Mouse (Mus musculus): ENCODE results near the gene Ift74. TPM values are rescaled to one million over a fixed set of nuclear protein-coding genes. Genes with fewer than 3 reads are reported as not detected.
"Not testable (repeated sequence)": the region's sequence is repeated elsewhere in the genome, so short reads cannot be mapped to it uniquely, and the experiment has no call there.

Ift74 gene
- polyA plus RNA-seq, 1 experiment from 2014 or later = 59.6 TPM

DNA sequence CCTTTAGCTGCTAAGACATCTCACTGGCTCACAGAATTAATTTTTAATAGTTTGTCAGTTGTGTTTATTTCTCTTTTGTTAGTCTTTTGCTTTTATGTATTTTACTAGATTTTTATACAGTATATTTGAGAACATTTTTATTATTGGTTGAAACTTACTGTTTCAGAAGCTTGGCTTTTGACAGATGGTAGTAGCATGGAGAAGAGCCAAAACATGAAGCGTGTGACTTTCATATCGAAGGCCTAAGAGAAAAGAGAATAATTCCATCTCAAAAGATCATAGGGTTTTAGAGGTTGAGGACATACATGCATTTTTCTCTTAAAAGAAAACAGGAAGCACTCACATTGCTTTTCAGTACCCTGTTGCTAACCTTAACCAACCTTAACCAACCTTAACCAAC, 28.9 kb downstream of the Ift74 start:
- Histone ChIP-seq H3K9me3 (replicated peaks) (no peaks in the 10 kb centered on the region), H3K4me1 (no peaks in the 10 kb centered on the region), H3K4me3 (no peak overlapping the region), H3K36me3 (peaks cover 37% of the 10 kb centered on the region), H3K27me3 (ENCODE audit: low read depth, poor library complexity, severe bottlenecking) (no peaks in the 10 kb centered on the region), H3K27ac (replicated peaks) (no peak overlapping the region)
- DNase-seq (ENCODE audit: low spot score) = no peak
- 90% methylated on average over 2 of the region's 2 CpGs for WGBS

DNA sequence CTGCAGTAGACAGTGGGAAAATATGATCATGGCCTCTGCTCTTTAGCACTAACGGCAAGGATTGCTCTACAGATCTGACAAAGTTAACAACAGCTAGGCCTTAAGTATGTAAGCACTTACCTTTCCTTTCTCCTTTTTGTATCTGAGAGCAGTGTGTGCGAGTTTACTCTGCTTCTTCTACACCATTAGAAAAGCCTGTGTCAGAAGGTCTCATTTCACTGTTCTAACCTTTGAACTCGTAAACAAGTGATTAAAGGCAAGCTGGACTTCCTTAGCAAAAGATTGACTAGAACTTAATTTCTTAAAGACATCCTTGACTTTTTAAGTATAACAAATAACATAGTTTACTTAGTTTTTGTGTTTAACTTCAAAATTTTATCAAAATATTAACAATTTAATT, 35.6 kb downstream of the Ift74 start, which contains the start of gene Lrrc19:
TSS of gene Lrrc19 (minus strand) at position 225 of the 400 bp plus-strand sequence.
- 86% methylated on average over 3 of the region's 3 CpGs for WGBS

DNA sequence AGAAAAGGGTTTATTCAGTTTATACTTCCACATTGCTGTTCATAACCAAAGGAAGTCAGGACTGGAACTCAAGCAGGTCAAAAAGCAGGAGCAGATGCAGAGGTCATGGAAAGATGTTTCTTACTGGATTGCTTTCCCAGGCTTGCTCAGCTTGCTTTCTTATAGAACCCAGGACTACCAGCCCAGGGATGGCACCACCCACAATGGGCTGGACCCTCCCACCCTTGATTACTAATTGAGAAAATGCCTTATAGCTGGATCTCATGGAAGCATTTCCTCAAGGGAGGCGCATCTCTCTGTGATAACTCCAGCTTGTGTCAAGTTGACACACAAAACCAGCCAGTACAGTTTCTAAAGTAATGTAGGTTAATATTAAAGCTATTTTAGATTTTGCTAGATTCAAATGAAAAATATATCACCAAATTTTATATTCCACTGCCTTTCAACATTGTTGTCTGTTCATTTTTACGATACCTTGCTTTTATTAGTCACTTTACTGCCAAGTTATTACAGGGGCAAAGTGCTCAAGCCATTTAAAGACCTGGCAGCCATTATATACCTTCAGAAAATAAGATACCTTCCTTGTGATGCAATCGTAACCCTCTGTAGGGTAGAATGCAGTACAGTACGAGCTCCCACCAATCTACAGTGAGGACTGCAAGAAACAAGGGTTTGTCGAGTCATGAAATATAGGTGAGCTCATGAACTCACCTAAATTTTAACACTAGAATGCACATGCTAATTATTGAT, 36.3 kb downstream of the Ift74 start:
- H3K4me3 ChIP-seq; DNase-seq (ENCODE audit: low spot score): not testable (repeated sequence)
- 91% methylated on average over 5 of the region's 5 CpGs for WGBS

More for the DNA sequence above, 35.6 kb downstream of the Ift74 start, which contains the start of gene Lrrc19:
- H3K27me3 ChIP-seq (ENCODE audit: low read depth, poor library complexity, severe bottlenecking) = no peaks in the 10 kb centered on the region
- DNase-seq (ENCODE audit: low spot score) = no peak
- no peaks in the 10 kb centered on the region for H3K4me1 ChIP-seq
- H3K9me3 ChIP-seq (replicated peaks) = no peaks in the 10 kb centered on the region
- no peak within 1 kb of the TSS for H3K27ac ChIP-seq (replicated peaks)
- peaks cover 27% of the 10 kb centered on the region for H3K36me3 ChIP-seq
- no peak within 1 kb of the TSS for H3K4me3 ChIP-seq

DNA sequence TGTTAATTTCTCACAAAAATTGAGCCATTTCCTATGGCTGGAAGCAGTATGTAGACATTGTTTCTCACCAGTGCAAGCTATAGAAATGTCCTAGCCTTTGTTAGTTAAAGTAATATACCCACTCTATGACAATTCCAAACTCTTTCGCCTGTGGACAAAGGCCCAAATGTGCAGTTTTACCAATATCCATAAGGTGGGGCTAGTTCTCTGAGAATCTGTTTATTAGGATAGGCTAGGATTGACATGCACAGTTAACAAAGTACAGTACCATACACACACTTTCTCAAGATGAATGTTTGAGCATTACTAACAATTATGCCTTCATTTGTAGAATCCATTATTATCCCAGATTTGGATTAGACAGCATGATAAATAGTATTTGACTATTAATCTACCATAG, 55.4 kb downstream of the Ift74 start:
- no peak for DNase-seq (ENCODE audit: low spot score)

More for the DNA sequence above, 36.3 kb downstream of the Ift74 start:
- H3K27ac ChIP-seq (replicated peaks); H3K4me1 ChIP-seq; H3K27me3 ChIP-seq (ENCODE audit: low read depth, poor library complexity, severe bottlenecking); H3K9me3 ChIP-seq (replicated peaks): not testable (repeated sequence)
- peaks cover 29% of the 10 kb centered on the region for H3K36me3 ChIP-seq

DNA sequence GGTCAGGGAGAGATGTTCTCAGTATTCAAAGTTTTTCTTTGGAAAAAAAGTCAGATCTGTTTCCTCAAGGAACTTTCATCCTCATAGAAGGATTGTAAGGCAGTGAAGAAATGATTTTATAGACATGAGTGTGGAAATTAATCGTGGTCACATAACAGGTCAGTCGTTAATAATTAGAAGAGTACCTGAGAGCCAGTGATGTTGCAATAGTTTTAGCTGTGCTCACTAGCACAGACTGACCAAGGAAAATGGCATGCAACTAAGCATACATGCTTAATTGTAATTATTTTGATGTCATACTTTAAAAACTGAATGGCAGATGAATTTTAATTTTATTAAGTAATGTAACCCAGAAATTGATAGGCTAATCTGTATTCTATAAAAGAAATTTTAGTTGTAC, 66.4 kb downstream of the Ift74 start:
- Histone ChIP-seq H3K4me3 (no peak overlapping the region), H3K9me3 (replicated peaks) (no peaks in the 10 kb centered on the region), H3K36me3 (peaks cover 44% of the 10 kb centered on the region), H3K27ac (replicated peaks) (no peak overlapping the region), H3K27me3 (ENCODE audit: low read depth, poor library complexity, severe bottlenecking) (no peaks in the 10 kb centered on the region), H3K4me1 (no peaks in the 10 kb centered on the region)
- no peak for DNase-seq (ENCODE audit: low spot score)
- WGBS = 90% methylated on average over 2 of the region's 2 CpGs

More for the DNA sequence above, 55.4 kb downstream of the Ift74 start:
- no peaks in the 10 kb centered on the region for H3K27me3 ChIP-seq (ENCODE audit: low read depth, poor library complexity, severe bottlenecking)
- no peaks in the 10 kb centered on the region for H3K4me1 ChIP-seq
- H3K36me3 ChIP-seq = peaks cover 13% of the 10 kb centered on the region; the same call in 1 of the 2 replicates
- WGBS = 57% methylated on average over 1 of the region's 1 CpGs
- H3K9me3 ChIP-seq (replicated peaks) = no peaks in the 10 kb centered on the region
- H3K4me3 ChIP-seq = no peak overlapping the region
- no peak overlapping the region for H3K27ac ChIP-seq (replicated peaks)

DNA sequence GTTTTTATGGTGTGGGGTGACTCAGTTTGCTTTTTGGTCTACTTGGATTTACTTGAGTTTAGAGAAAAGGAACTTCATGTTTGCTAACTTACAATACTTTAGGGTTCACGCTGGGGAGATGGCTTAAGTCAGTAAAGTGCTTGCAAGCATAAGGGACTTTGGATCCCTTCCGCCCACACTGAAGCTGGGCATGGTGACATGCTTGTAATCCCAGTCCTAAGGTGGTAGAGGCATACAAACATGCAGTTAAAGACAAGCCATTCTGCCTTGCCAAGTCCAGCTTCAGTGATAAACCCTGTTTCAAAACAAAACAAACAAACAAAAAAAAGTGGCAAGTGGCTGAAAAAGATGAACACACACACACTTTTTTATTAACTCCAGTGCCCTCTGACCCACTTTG, 66.9 kb downstream of the Ift74 start:
- DNase-seq (ENCODE audit: low spot score) = no peak
- no peaks in the 10 kb centered on the region for H3K9me3 ChIP-seq (replicated peaks)
- 91% methylated on average over 2 of the region's 2 CpGs for WGBS
- H3K4me1 ChIP-seq = no peaks in the 10 kb centered on the region
- peaks cover 50% of the 10 kb centered on the region for H3K36me3 ChIP-seq
- H3K27me3 ChIP-seq (ENCODE audit: low read depth, poor library complexity, severe bottlenecking) = no peaks in the 10 kb centered on the region
- H3K27ac ChIP-seq (replicated peaks) = no peak overlapping the region
- no peak overlapping the region for H3K4me3 ChIP-seq

DNA sequence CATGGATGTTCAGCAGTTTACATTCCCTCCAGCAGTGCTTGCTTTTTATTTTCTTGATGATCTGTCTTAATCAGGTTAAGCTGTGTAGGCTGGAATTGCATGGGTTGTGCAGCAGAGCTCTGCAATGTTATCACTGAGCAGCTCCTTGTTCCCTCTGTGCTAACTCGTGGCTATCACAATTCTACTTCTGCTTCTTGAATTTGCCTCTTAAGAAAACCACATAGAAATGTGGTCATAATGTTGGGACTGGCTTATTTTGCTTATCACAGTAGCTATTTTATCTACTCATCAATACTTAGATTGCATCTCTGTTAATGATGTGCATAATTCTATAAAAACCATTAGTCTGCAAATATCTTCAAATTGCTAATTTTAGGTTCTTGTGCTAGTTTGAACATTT, 67.7 kb downstream of the Ift74 start:
- no peak for DNase-seq (ENCODE audit: low spot score)
- H3K9me3 ChIP-seq (replicated peaks) = no peaks in the 10 kb centered on the region
- no peak overlapping the region for H3K4me3 ChIP-seq
- H3K27ac ChIP-seq (replicated peaks) = no peak overlapping the region
- 78% methylated on average over 1 of the region's 1 CpGs for WGBS
- peaks cover 58% of the 10 kb centered on the region for H3K36me3 ChIP-seq
- H3K27me3 ChIP-seq (ENCODE audit: low read depth, poor library complexity, severe bottlenecking) = no peaks in the 10 kb centered on the region
- no peaks in the 10 kb centered on the region for H3K4me1 ChIP-seq

DNA sequence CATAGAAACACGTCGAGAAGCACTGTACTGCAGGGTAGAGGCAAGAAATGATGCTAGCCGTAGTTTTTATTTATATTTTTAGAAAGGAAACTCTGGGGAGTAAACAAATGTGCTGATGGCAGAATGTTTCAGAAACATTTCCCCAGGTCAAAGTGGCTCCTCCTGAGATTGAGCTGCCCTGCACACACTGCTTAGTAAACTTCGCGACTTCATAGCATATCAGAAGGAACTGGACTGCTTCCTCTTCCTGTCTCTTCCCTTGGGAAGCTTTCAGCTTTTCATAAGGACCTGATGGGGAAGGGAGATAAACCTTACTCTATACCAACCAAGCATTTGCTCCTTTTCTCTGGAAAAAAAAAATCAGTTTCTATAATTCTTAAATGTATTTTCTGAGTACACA, 69.0 kb downstream of the Ift74 start:
- WGBS = 91% methylated on average over 5 of the region's 5 CpGs
- Histone ChIP-seq H3K4me3 (no peak overlapping the region), H3K27me3 (ENCODE audit: low read depth, poor library complexity, severe bottlenecking) (no peaks in the 10 kb centered on the region), H3K36me3 (peaks cover 71% of the 10 kb centered on the region), H3K4me1 (no peaks in the 10 kb centered on the region), H3K27ac (replicated peaks) (no peak overlapping the region), H3K9me3 (replicated peaks) (no peaks in the 10 kb centered on the region)
- DNase-seq (ENCODE audit: low spot score) = no peak

DNA sequence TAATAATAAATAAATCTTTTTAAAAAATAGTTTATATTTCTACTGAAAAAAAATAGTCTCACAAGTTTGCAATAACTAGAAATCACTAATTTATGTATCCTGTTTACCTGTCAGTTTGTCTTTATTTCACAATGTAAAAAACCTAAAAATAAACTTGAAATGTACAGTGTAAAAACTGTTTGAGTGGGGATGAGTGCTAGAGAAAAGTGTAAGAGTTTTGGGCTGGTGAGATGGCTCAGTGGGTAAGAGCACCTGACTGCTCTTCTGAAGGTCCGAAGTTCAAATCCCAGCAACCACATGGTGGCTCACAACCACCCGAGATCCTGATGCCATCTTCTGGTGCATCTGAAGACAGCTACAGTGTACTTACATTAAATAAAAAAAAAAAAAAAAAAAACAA, 75.5 kb downstream of the Ift74 start:
- not testable (repeated sequence) for H3K27ac ChIP-seq (replicated peaks); DNase-seq (ENCODE audit: low spot score); H3K9me3 ChIP-seq (replicated peaks); H3K4me1 ChIP-seq; H3K4me3 ChIP-seq; H3K27me3 ChIP-seq (ENCODE audit: low read depth, poor library complexity, severe bottlenecking)
- 81% methylated on average over 2 of the region's 2 CpGs for WGBS
- peaks cover 64% of the 10 kb centered on the region for H3K36me3 ChIP-seq

DNA sequence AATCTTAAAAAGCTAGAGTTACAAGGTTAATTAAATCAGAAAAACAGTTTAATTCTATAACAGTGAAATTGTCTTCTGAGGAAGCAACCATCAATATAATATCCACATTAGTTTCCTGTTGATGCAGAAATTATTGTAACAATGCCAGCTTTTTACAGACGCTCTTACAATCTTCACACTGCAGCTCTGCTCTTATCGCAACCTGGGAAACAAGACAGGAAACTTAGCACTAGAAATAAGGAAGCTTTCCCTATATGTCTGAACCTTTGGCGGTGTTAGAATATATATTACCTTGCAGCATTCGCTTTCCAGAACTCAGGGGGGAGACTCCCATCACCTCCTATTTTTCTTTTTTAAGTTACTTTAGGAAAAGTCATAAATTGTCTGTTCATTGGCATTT, 76.8 kb downstream of the Ift74 start:
- H3K9me3 ChIP-seq (replicated peaks) = no peaks in the 10 kb centered on the region
- H3K27ac ChIP-seq (replicated peaks) = no peak overlapping the region
- no peaks in the 10 kb centered on the region for H3K4me1 ChIP-seq
- H3K27me3 ChIP-seq (ENCODE audit: low read depth, poor library complexity, severe bottlenecking) = no peaks in the 10 kb centered on the region
- H3K4me3 ChIP-seq = no peak overlapping the region
- no peak for DNase-seq (ENCODE audit: low spot score)
- 83% methylated on average over 4 of the region's 4 CpGs for WGBS
- peaks cover 53% of the 10 kb centered on the region for H3K36me3 ChIP-seq

DNA sequence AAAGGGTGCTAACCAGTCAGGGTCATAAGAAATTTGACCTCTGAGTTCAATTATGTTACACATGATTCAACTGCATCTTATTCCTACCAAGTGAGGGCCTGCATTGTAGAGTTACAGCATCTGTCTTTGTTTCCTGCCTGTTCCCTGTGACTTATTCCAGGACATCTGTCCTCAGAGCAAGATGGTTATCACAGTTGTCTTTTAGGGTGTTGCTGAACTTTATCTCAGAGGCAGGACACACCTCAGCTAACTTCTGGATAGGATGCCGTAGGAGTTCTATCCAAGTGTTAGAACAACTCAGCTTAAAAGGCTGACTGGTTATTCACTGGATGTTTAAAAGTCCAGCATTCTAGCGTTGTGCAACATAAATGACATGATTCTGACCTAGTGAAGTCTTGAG, 77.9 kb downstream of the Ift74 start:
- peaks cover 42% of the 10 kb centered on the region for H3K36me3 ChIP-seq
- 88% methylated on average over 2 of the region's 2 CpGs for WGBS
- DNase-seq (ENCODE audit: low spot score) = no peak
- H3K27ac ChIP-seq (replicated peaks) = no peak overlapping the region
- no peaks in the 10 kb centered on the region for H3K27me3 ChIP-seq (ENCODE audit: low read depth, poor library complexity, severe bottlenecking)
- H3K4me1 ChIP-seq = no peaks in the 10 kb centered on the region
- no peaks in the 10 kb centered on the region for H3K9me3 ChIP-seq (replicated peaks)
- H3K4me3 ChIP-seq = no peak overlapping the region

DNA sequence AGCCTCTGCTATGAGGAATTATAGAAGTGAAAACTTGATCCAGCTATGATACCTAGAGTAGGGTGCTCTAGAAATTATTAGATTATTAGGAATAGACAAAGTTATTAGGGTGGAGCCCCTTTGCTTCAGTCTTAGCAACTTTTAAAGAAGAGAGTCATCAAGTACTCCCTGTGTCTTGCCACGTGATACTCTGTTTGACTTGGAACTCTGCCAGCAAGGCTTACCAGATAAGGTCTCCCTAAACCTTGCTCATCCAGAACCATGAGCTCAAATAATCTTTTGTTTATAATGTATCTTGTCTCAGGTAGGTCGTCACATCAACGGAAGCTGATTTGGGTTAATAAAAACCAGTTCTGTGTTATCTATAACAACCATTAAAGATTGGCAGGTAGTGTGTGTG, 82.1 kb downstream of the Ift74 start:
- Histone ChIP-seq H3K9me3 (replicated peaks) (no peaks in the 10 kb centered on the region), H3K4me3 (no peak overlapping the region), H3K36me3 (peaks cover 23% of the 10 kb centered on the region), H3K27ac (replicated peaks) (no peak overlapping the region), H3K27me3 (ENCODE audit: low read depth, poor library complexity, severe bottlenecking) (no peaks in the 10 kb centered on the region), H3K4me1 (no peaks in the 10 kb centered on the region)
- 85% methylated on average over 3 of the region's 3 CpGs for WGBS
- no peak for DNase-seq (ENCODE audit: low spot score)

DNA sequence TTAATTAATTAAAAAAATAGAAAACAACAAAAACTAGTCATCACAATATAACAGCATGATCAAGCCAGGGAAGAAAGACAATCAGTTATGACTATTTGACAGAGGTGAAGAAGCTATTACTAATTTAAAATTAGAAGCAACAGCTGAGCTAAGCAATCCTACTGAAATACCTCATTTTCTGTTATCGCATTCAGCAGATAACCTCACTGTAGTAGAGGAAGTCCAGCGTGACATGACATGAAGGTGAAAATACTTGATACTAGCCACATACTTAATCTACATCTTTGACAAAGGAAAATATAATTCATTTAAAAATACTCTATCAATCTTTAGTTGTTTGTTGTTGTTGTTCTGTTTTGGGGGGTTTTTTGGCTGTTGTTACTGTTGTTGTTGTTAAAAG, 96.7 kb downstream of the Ift74 start:
- no peak overlapping the region for H3K4me3 ChIP-seq
- H3K27ac ChIP-seq (replicated peaks) = no peak overlapping the region
- no peaks in the 10 kb centered on the region; the same call in 1 of the 2 replicates for H3K4me1 ChIP-seq
- H3K9me3 ChIP-seq (replicated peaks) = no peaks in the 10 kb centered on the region
- no peaks in the 10 kb centered on the region for H3K36me3 ChIP-seq
- 97% methylated on average over 2 of the region's 2 CpGs for WGBS
- H3K27me3 ChIP-seq (ENCODE audit: low read depth, poor library complexity, severe bottlenecking) = no peaks in the 10 kb centered on the region
- DNase-seq (ENCODE audit: low spot score) = no peak

Data from midbrain, embryonic 10.5 days (tissue).